Mouse (Mus musculus) neutrophil, adult 5-6 weeks (primary cell): ENCODE data around the gene Plcxd2. TPM values are rescaled to one million over a fixed set of nuclear protein-coding genes. Genes with fewer than 3 reads are reported as not detected.

Experiments
- total RNA-seq: library from RNA; stranded (forward); fragments of 200-1000 nt; gene quantifications from 2 replicates; pipeline ENCODE4 v1.2.3, GENCODE M21; 2017

Gene Plcxd2
- total RNA-seq, 1 experiment from 2014 or later: 10.5 TPM

Other genes starting within 250 kb of the Plcxd2 start
- not detected in 2 replicates for gene Phldb2, start 56.6 kb downstream of the Plcxd2 start, total RNA-seq
- gene Cd96, start 110.0 kb upstream of the Plcxd2 start, total RNA-seq: 11.3 and 13.5 TPM in 2 replicates
- 0.74 TPM in 1 of 2 replicates, not detected in the other for gene Gm4737, start 144.9 kb upstream of the Plcxd2 start, total RNA-seq